Mouse (Mus musculus): ENCODE results near the gene Ipmk.
"Not testable (repeated sequence)": the region's sequence is repeated elsewhere in the genome, so short reads cannot be mapped to it uniquely, and the experiment has no call there.

The Ipmk gene

DNA sequence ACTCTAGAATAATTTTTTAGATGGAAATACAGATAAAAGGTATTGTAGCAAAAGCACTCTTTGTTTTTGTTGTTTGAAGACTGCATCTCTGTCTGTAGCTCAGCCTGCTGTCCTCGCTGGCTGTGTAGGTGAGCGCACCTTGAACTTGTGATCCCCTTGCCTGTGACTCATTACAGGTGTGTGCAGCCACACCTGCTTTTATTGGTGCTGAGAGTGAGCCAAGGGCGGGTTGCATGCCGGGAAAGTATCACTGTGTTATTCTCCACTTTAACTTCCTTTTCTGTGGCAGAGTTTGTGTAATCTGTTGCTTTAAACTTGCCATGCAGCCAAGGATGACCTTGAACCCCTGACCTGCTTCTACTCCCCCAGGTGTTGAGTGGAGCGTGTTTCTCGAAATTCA lies 28.5 kb downstream of the Ipmk start:
- no peak for DNase-seq

DNA sequence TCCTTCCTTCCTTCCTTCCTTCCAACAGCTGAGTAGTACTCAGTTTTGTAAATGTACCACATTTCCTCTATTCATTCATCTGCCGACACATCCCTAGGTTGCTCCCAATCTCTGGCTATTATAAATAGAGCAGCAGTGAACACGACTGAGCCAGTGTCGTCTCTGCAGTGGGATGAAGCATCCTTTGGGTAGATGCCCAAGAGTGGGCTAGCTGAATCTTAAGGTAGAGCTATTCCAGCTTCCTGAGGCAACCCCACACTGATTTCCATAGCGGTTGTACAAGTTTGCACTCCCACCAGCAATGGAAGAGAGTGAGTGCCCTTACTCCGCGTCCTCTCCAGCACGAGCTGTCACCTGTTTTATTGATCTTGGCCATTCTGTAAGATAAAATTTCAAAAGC lies 32.8 kb downstream of the Ipmk start:
- DNase-seq, result no peak

DNA sequence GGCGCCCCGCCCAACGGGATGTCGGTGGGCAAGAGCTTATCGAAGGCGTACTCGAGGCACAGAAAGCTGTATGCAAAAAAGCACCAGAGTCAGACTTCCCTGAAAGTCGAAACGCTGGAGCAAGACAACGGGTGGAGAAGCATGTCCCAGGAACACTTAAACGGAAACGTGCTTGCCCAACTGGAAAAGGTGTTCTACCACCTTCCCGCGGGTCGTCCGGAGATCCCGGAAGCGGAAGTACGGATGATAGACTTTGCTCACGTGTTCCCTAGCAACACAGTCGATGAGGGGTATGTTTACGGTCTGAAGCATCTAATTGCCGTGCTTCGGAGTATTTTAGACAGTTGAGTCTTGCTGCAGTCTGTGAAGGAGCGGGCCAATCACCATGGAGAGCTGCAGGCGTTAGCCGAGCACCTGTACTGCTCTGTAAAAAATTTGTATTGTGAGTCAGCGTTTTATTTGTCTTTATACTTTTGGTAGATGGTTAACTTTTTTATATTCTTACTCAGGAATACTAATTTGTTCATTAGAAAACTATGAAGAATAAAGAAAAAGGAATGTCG lies 34.0 kb downstream of the Ipmk start:
- DNase-seq, result no peak

DNA sequence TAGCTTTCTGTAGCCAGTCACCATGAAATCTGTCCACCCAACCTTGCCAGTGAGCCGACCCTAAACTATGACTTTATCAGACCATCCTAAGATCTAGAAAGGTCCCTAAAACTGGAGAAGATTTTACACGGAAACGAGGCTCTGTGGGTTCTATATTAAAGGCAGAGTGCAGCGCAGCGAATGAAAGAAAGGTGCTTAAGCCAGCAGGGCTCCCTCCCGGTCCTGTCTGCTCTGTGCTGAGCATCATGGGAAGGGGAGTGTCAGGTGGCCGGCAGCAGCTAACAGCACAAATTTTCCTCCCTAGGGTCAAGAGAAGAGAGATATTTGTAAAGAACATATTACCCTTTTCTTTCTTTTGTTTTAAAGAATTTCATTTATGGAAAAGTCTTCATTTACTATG lies 34.5 kb downstream of the Ipmk start:
- DNase-seq, result no peak

DNA sequence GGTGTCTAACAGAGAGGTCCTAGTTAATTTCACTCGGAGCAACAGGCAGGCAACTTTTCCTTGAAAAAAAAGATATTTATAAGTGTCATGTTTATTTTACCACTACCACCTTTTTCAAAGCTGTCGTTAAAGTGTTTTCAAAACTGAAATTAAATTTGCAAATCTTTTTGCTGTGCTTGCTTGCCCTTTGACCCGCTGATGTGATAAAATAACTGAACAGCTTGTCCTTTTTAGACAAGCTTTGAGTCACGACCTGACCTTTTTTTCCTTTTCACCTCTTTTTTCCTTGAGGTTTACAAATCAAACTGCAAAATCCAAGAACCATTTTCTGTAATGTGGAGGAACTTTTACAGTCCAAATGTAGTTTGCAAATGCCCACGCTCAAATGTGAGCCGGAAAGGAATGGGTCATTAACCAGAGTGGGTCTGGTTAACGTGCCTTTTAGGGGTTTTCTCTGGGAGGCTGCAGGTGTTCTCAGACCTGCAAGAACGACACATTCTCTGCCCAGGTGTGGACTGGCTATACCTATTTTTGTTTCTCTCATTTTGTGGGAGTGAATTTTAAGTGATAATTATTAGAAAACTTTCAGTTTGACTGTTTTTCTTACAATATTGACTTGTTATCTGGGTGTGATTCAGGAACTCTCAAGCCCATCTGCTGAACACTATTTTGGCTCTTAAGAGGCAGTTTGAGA lies 35.4 kb downstream of the Ipmk start:
- DNase-seq, result no peak

DNA sequence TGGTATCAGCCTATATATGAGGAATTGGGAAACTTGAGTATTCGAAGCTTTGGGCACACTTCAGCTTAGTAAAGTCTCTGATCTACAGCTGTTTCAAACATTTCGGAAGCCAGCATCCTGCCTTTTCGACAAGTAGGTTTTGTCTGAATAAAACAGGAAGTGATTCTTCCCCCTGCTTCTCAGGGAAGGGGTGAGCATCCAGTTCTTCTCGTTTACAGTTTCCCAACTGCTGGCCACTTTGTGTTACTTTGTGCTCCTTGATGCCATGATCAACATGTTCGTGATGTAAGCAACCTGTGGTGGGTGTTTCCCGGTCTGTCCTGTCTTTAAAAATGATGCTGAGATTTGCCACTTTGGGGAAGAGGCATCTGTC lies 36.0 kb downstream of the Ipmk start:
- not testable (repeated sequence) for DNase-seq

DNA sequence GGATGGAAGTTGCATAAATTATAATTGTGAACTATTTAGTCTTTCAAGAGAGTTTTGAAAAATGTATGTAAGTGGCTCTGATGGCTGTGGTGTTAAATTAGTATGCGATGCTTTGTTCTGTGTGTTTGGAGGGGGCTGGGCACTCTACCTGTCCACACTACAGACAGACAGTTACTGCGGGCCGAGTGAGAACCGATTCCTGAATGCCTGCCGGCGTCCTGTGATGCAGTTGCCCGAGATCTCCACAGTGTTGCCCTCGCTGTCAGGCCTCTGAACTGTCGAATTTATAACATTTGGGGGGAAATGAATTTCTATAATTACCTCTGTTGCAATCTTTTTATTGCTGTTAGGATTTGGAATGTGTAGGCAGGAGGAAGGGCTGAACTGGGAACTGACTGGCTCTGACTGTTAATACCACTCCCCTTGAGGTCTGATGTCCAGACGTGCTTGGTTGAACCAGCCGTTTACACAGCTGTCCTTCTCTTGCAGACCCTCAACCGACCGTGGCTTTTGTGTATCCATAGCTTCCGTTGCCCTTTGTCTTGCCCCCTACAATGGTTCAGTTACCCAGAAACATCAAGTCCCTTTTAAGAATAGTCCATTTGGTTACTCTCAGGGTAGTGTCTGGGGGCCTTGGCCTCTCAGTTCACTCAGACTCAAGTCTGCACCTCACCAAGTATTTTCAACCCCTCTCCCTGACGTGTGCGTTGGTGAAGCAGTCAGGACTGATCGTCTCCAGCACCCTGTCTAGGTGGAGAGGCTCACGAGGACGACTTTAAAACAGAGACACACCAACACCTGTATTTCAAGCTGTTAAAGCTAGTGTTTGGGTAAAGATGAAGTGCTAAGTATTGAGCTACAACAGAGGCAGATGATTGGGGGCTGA lies 36.8 kb downstream of the Ipmk start:
- DNase-seq, result no peak

DNA sequence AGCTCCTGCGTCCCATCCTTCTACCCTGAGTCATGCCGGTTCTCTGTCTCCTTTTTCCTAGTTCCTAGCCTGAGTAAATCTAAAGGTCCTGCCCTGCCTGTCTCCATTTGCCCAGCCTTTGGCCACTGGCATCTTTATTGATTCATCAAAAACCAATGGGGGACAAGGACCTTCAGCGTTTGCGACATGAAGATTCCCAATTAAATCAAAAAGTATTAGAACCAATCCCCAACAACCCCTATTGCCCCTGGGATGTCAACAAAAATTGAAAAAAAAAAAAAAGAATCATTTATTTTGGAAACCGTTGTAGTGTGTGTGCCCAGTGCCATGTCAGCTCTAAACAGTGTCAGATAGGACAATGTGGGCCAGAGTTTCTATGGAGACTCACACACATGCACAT lies 41.7 kb downstream of the Ipmk start:
- DNase-seq, result no peak

DNA sequence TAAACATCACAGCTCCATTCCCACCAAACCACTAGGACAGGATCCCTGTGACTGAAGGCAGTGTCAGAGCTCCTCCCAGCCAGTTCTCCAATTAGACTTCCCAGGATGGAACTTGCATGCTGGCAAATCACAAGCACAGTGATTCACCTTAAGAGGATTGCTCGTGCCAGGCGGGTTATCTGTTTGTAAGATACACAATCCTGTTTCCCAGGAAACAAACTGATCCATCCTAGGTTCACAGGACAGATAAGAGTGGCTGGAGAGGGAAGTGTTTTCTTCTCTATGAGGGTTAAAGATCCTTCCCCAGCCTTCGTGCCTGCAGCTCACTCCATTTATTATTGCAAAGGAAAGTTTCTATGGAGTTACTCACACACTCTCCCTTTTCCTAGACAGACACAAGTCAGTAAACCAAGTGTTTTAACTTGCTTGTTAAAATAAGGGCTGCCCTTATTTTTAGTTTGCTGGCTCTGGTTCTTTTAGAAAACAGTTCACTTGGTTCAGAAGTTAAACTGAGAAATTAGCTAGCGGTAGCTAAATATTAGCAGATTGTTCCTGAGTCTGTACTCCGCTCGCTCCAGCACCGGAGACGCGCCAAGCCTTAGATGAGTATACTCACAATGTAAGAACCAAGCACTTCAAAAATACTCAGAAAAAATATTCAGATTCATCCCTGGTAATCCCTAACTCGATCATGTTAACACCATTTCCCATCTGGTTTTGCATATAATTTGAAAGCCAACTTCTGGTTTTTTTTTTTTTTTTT lies 51.0 kb downstream of the Ipmk start:
- DNase-seq, result no peak

DNA sequence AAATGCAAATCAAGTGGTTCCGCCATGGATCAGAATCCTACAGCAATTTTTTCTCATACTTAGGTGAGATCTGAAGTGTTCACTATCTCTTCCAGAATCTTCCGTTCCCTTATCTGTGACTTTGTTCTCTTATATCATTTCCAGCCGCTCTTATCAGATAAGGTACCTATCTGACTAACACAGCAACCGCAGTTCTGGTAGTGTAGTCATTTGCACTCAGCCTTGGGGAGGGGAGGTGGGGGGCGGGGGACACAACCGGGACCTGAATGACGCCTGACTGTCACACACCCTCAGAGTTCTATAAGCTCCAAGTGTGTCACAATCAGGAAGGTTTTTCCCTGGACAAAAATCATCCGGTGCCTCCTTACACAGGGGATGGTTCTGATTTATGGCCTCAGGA lies 51.8 kb downstream of the Ipmk start:
- no peak for DNase-seq

DNA sequence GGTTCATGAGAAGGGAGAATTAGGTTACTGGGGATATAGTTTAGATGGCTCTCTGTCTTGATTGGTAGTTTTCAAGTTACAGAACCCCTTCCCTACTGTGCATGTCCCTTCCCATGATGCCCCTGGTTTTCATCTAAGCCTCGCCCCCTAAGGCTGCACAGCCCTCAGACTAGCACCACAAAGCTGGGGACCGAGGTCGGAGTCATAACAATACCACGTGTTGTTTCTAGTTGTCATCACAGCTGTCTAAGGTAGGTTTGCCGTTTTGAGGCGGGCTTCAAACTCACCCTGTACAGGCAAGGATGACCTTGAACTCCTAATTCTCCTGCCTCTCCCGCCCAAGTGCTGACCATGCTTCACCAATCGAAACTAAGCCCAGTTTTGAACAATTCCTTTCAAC lies 52.4 kb downstream of the Ipmk start:
- no peak for DNase-seq

DNA sequence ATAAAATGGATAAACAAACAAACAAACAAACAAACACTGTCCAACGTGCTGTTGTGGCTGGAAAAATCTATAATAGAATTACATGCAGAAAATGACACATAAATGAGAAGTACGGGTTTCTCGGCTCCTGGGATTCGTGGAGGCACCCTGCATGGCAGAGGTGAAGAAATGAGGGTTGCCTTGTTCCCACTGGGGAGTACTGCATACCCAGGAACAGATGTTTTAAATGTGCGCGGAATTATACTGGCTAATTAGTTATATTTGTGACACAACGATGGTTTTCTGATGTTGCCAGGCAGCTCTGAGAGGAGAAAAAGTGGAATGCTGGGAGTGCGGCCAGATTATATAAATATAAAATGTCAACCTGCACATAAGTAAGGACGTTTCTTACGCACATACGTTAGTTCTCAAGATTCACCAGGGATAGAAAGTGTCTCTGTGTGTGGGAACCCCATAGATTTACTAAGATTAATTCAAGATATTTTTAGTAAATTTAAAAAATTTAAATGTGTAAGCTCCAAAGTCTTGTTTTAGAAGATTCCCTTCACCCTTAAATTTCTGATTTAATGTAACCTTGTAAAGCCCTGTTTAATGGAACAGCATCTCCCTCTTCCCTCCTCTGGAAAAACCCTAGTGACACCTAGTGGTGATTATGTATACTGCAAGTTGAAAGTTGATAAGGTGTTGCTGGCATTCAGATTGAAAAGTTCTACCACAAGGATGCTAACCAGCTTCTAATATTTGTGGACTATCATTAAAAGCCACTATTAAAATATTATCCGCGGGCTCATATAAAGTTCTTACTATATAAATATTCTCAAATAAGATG lies 53.5 kb downstream of the Ipmk start:
- DNase-seq, result no peak

DNA sequence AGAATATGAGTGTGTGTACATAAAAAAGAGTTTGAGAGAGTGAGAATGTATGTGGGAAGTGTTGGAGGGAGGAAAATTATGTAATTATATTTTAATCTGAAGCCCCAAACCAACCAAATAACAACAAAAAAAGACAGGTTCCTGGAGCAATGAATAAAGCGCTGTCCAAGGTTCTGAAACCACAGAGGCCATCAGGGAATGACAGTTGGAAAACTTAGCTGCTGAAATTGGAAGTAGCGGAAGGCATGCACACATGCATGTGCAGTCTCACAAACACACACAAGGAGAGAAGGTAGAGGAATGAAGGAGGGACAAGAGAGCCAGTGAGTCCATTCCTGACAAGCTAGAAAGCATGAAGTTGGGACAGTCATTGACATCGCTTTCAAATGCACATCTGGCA lies 56.1 kb downstream of the Ipmk start:
- no peak for DNase-seq

DNA sequence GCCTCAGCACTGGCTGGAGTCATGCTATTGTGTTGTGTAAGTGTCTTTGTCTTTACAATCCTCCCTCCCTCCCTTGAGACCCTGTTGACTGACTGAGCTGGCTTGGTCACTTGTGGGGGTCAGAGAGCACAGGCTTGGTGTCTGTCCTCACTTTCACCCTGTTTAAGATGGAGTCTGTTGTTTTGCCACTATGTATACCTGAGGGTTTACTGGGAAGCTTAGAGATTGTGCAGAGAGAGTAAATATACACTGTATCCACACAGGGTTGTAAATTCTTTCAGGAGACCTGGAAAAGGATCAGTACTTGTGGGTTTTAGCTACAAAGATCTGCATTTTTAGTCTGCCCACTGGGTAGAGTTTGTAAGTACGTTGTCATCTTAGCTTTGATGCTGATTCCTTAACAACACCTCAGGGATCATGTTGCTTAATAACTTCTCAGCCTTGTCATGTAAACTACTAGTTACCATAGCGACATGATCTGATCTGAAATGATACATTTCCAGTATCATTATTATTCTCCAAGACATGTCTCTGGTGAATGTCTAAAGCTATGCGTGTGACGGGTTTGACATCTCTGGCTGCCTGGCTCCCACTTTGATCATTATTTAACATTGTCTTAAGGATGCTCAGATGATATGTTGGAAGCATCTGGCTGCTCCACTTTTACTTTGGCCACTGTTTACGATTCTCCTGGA lies 58.1 kb downstream of the Ipmk start:
- DNase-seq, result no peak

DNA sequence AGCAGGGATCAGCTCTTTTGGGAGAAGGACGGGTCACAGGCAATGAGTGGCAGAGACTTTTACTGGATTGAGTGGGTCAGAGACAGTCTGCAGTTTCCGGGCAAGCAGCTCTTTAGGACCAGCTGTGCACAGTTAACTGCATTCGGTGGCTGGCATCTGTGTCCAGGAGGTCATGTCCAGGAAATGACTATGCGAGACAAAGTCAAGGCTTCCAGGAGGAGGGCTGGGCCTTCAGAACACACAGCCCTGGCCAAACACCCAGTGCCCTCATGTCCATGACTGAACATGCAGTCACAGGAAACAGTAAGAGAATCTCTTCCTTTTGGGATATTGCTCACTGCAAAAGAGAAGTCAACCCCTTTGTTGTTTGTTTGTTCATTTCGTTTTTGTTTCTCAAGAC lies 62.4 kb downstream of the Ipmk start:
- DNase-seq, result no peak

DNA sequence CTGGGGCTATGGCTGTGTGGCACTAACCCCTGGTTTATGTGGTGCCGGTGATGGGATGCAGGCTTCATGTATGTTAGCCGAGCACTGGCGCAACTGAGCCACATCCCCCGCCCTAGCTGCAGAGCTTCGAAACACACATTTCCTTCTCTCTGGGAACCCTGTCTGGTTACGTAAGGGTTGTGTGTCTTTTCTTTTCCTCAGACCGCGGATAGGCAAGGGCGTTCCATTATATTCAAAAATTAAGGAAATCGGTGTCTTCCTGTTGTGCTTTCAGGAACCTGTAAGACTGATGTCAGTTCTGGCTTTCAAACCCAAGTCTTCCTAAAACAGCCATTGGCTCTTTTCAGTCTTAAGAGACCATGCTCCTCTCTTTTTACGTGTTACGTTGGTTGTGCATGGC lies 65.8 kb downstream of the Ipmk start:
- DNase-seq, result no peak

DNA sequence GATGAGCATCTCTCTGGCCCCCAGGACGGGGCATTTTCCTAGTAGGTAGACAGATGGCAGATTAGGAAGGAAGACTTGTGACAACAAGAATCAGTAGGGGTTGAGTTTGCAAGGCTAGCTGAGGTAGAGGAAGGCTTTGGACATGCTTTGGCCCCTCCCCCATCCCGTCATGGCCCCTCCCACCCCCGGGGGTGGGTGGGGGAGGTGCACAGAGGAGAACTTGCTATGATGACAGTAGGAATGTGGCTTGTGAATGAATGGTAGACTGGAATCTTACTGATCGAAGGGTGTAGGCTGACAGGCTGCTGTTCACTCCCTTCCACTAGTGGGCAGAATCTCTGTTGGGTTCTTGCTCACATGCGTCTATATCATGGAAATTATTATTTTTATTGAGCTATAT lies 74.0 kb downstream of the Ipmk start:
- no peak for DNase-seq

DNA sequence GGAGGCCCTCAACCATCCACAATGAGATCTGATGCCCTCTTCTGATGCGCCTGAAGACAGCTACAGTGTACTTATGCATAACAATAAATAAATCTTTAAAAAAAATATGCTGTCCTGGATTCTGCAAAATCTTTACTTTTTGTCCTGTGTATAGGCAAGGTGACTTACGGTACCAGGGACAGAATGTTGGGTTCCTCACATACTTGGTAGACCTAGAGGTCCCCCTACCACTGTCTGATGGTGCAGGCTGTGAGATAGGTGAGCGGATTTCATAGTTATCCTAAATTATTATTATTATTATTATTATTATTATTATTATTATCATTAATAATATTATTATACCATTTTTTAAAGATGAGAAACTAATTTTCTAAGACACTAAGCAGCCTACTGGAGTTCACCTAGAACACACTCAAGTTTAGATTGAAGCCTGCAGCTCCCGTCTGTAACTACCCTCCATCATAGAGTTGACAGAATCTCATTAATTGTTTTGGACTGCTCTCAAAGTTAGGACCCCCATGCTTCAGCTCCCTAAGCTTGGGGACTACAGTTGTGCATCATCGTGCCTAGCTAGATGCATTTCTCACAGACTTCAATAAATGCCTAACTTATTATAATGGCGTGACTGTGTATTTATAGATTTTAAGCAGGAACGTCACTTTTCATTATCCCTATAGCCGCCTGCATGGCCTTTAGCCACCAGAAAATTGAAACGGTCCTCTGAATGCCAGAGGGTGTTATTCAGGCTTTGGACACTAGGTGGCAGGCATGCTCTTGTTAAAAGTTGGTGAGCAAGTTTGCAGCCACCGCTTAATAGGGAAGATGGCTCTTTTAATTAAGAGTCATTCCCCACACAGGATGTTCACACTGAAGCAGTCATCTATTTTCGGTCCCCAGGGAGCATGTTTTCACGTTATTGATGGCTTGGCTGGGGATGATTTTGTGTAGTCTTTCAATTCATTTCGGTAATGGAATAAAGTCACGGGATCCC lies 74.8 kb downstream of the Ipmk start:
- peak; percentile 25 to 38 for DNase-seq

DNA sequence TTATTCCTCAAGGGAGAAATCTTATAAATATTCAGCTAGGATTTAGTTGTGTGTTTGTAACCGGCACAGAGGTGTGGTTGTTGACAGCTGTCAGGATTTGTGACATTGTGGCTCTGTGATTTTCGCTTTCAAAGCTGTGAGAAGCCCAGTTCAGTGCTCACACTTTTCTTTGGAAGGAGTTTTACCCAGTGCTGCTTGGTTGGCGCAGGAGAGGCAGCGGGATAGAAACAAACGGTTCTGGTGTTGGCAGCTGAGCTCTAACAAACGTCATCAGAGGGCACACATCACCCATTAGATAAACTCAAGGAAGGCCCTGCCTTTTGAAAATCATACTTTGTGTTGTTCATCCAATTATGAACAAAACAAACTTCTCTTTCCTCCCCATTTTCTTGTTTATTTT lies 79.2 kb downstream of the Ipmk start:
- DNase-seq, result no peak

DNA sequence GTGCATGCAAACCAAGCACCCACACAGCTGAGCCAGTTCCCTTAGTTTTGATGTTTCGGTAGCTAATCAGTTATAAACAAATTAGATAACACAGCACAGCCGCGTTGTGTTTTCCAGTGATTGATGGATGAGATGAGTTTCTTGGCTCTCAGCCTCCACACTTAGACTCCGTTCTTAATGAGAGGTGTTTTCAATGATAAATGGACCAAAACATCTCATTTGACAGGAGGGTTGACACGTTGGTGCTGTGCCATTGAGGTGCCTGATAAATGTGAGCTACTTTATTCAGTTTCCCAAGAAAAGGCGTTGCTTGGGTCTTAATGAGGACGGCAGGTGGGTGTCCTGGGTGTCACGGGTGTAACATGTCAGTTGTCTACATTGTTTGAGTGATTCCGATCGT lies 79.8 kb downstream of the Ipmk start:
- no peak for DNase-seq

Measured in thymus, postnatal 36 days (tissue).